Mouse (Mus musculus) liver, adult (tissue): ENCODE data around the gene Asic3.

Experiments
- GATA4 ChIP-seq: IDR thresholded peaks from 2 replicates; pipeline ENCODE4 v1.6.1; 2014; ENCODE audit warnings: mild to moderate bottlenecking, low read length; ENCODE audit not compliant: insufficient replicate concordance

The Asic3 gene

GRCm38 (mm10) chr5:24451264-24452029, 38.3 kb downstream of the Asic3 start:
- TF ChIP-seq GATA4 = no peak

DNA sequence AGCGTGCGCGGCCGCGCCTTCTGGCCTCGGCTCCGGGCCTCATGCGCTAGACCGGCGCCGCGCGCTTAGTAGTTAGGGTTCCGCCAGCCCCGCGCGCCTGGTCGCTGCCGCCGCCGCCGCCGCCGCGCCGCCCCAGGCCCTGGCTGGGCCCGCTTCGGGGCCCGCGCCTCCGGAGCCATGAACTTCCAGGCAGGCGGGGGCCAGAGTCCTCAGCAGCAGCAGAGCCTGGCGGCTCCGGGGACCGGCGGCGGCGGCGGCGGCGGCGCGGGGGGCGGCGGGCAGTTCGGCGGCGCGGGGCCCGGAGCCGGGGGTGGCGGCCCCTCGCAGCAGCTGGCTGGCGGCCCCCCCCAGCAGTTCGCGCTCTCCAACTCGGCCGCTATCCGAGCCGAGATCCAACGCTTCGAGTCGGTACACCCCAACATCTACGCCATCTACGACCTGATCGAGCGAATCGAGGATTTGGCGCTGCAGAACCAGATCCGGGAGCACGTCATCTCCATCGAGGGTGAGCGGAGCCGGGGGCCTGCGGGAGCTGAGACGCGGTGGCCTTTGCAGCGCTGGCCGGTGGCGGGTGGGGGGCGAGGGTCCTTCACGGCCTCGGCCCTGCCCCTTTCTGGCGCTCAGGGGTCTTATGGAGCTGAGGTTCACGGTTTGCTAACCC, 39.0 kb downstream of the Asic3 start, which contains the start of gene Agap3:
Gene Agap3, plus strand, starts transcription at position 148 of the 661 bp plus-strand sequence.
- no peak for TF ChIP-seq GATA4

DNA sequence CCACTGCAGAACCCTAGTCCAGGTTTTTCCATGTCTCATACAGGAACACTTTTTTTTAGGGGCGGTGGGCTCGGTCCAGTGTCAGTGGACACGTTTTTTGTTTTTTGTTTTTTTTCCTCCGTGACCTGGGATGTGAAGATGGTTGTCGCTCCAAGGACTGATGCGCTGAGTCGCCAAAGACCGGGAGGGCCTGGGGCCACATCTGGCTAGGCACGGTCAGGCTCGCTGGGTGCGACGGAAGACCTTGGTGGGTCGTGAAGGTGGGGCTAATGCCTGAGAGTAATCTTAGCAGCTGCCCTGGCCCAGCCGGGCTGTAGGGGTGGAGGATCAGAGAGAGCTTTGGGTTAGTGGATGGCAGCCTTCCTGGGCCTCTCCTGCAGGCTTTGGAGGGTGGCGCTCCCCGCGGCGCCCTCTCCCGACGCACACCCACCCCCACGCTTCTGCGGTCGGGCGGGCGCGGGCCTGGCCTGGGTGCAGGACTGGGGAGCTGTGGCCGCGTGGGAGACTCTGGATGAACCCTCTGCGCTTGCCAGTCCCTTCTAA, 39.6 kb downstream of the Asic3 start:
- no peak for TF ChIP-seq GATA4

GRCm38 (mm10) chr5:24453283-24453984, 40.2 kb downstream of the Asic3 start:
- no peak for TF ChIP-seq GATA4

DNA sequence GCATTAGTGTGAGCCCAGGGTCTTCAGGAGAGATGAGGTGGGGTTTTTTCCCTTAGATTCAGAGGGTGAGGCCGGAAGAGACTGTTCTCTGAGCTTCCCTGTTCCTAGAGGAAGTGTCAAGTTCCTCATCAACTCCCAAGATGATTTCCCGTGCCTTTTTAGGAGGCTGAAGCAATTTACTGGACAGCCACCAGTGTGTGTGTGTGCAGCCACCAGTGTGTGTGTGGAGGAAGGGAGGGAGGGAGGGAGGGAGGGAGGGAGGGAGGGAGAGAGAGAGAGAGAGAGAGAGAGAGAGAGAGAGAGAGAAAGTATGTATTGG, 40.8 kb downstream of the Asic3 start:
- TF ChIP-seq GATA4 = no peak

GRCm38 (mm10) chr5:24455076-24455475, 41.9 kb downstream of the Asic3 start:
- TF ChIP-seq GATA4 = no peak

GRCm38 (mm10) chr5:24455613-24456012, 42.4 kb downstream of the Asic3 start:
- TF ChIP-seq GATA4 = no peak

GRCm38 (mm10) chr5:24466762-24467161, 53.6 kb downstream of the Asic3 start:
- TF ChIP-seq GATA4 = no peak
